Mouse (Mus musculus): ENCODE measurements around the gene Tmem159.

Tmem159 gene

DNA sequence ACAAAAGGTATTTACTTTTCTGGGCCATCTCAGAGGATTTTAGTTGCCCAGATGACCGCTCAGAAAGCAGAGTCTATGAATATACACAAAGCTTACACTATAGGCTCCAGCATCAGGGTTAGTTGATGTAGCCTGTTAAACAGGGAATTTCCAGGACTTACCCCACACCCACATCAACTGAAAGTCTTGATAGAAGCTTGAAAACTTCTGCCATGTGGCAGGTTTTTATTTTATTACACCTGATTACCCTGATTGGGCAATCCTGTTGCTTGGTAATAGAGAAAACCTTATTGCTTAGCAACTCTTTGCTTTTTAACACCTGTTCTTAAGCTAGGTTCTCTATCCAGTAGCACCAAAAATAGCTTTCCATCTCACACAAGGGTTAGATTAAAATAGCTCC, 40.6 kb downstream of the Tmem159 start:
- no peak for DNase-seq (ENCODE audit: low read depth)

DNA sequence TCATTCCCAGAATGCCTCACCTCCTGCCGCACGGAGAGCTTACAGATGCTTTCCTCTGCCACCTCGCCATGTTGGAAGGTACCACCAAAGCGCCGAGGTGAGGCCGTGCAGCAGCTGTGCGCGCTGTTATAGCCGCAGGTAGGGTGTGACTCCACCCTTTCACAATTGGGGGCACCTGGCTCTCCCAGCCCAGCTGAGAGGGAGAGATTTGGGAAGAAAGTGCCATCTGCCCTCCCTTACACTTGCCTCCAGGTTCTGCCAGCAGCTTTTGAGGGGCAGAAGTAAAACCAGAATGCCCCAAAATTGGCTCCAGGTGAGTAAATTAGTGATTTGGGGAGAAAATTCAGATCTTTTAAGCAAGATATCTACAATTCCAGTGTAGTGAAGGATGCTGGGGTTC, 43.0 kb downstream of the Tmem159 start, which contains the start of gene Zp2:
TSS of gene Zp2 (minus strand) at position 101 of the 400 bp plus-strand sequence.
- DNase-seq (ENCODE audit: low read depth), result no peak

DNA sequence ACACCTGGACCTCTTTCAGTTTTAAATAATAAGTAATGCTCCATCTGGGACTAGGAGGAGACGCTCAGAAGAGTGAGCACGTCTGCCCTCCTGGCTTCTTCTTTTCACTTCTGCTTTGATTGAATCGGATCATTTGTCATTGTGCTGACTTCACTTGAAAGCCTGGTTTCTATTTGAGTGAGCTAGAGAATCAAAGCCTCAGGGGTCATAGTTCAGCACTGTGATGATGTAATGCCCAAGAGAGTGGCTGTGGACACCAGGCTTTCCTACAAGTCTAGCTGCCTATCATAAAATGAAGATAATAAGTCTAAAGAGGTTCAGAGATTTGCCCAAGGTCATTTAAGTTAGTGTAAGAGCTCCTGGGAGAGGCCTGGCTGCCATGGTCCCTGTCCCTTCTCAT, 48.1 kb downstream of the Tmem159 start:
- DNase-seq (ENCODE audit: low read depth), result no peak

DNA sequence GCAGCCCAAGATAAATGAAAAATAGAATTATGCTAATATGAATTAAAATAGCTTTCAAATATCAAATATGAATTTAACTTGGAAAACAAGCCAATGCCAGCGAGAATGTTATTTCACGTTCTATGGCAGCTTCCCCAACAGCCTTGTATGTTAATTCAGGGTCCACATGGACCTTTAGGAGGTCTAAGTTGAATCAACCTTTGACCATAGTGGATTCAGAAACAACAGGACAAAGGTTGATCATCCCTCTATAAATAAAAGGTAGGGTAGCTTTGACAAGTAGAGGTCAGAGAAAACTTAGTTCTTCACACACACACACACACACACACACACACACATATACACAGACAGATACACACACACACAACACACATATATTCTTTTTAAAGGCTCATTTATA, 48.7 kb downstream of the Tmem159 start:
- no peak for DNase-seq (ENCODE audit: low read depth)

DNA sequence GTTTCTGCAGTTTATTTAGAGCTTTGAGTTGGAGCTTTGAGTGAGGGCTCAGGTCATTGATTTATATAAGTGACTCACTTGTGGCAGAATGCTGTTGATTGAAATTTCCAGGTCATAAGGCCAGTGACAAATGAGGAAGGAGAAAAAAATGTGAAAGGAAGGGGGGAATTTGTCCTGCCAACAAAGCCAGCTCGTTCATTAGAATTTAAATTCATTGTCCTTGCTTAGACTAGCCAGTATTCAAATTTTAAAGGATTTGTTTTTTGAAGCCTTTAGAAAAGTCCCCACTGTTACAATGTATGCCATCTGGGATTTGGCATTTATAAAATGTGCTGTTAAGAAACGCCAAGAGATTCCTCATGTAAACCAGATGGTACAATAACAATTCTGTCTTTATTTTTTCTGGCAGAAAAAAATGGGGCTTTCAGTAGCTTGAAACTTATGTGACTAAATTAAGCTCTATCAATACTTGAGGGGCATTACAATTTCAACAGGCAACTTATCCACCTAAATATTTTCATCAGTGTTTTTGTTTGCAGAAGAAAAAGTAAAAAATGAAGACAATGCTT, 54.8 kb downstream of the Tmem159 start:
- no peak for DNase-seq (ENCODE audit: low read depth)

DNA sequence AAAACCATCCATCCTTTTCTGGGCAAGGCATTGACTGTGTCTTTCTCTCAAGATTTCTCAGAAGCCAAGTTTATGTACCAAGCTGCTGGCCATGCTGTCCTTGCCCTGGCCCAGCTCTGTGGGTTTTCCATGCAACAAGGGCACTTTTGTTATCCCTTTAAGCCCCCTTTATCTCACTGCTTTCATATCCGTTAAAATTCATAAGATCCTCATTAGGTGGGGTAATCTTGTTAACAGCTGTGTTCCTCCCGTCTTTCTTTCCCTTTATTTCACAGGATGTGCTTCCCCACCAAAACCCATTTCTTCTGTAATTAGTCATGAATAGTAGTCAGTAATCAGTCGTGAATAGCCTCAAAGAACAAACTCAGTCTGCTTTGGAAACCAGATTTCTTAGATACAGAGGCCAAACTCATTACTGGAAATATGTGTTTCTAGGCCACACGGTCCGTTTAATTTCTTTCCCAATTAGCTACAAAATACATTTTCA, 55.5 kb downstream of the Tmem159 start:
- no peak for DNase-seq (ENCODE audit: low read depth)

DNA sequence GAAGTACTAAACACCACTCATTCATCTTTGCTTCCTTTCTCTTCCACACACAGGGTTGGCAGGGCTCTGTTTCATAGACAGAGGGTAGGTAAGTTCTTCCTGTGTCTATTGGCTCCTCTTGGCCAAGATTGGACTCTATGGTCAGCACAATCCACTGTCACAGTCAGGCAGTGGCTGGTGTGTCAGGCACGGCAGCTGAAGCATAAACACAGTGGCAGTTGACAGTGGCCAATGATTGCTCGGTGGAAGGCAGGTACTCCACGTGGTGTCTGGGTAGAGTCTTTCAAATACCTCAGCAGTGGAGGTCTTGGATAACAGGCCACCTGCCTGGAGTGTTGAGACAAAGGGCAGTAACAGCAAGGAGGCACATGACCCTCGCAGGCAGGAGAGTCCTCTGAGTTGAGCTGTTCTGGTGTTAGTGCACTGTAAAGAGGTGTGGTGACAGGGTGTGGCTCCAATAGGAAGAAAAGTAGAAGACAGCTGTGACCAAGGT, 56.0 kb downstream of the Tmem159 start:
- DNase-seq (ENCODE audit: low read depth), result no peak

DNA sequence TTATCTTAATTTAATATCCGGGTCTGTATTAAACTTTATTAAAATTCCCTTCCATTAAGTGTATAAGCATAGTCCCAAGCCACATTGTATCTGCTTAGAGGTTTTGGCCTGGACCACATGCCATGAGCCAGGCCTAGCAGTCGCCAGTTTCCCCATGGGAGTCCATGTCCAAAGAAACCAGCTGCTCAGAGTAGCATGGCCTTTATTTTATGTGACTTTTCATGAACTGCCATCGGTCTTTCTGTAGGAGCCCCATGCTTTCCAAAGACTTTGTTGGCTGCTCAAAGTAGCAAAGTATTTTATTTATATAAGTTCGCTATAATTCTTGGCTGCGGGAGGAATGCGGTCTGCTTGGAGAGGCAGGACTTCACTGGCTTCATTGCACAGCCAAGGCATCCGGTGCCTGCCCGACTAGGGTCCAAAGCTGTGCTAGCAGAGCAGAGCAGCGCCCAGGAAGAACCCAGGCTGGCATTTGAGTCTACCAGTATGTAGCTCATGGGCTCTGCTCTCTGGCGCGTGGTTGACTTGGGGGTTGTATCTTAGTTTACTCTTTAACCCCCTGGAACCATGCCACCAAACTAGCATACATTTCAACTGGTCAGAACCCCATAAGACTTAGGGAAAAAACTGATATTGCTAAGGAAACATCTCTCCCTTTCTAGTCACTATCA, 61.6 kb downstream of the Tmem159 start:
- no peak for DNase-seq (ENCODE audit: low read depth)

All from naive thymus-derived CD4-positive, alpha-beta T cell, adult 2 months (primary cell).